Mouse (Mus musculus): ENCODE measurements around the gene Lpcat3.
"Not testable (repeated sequence)": the region's sequence is repeated elsewhere in the genome, so short reads cannot be mapped to it uniquely, and the experiment has no call there.

Lpcat3 gene

GRCm38 (mm10) chr6:124662477-124663423, at the start of gene Lpcat3:
Gene Lpcat3 (plus strand): TSS chr6:124663027.
- peak; percentile 100 for DNase-seq (ENCODE audit: low read depth, low spot score)

GRCm38 (mm10) chr6:124625612-124626011, 37.2 kb upstream of the Lpcat3 start:
- DNase-seq (ENCODE audit: low read depth, low spot score) = no peak

GRCm38 (mm10) chr6:124626184-124626583, 36.6 kb upstream of the Lpcat3 start:
- DNase-seq (ENCODE audit: low read depth, low spot score) = not testable (repeated sequence)

DNA sequence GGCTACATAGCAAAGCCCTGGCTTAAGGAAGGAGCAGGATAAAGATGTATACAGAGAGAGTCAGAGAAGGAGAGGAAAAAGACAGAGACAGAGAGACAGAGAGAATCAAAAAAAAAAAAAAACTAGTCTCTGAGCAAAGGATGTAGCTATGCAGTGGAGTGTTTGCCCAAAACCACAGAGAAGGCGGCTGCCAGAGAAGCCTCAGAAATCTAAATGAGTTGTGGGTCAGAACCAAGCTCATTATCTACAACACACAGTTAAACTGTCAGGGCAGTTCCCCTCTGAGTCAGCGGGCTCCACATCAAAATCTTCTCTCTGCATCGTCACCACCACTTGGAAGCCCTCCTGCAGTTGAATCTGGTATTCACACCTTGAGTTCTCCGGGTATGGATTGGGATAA, 32.1 kb upstream of the Lpcat3 start:
- DNase-seq (ENCODE audit: low read depth, low spot score) = no peak

- DNase-seq (ENCODE audit: low read depth, low spot score) = not testable (repeated sequence)
Measured at GRCm38 (mm10) chr6:124635985-124636384, 26.8 kb upstream of the Lpcat3 start, which contains the start of gene C1s2. Gene C1s2 (minus strand): TSS chr6:124636085.

- DNase-seq (ENCODE audit: low read depth, low spot score) = peak; percentile 30
Measured at GRCm38 (mm10) chr6:124636858-124637460, 25.9 kb upstream of the Lpcat3 start.

- peak; percentile 13 for DNase-seq (ENCODE audit: low read depth, low spot score)
Measured at GRCm38 (mm10) chr6:124640041-124640440, 22.8 kb upstream of the Lpcat3 start.

DNA sequence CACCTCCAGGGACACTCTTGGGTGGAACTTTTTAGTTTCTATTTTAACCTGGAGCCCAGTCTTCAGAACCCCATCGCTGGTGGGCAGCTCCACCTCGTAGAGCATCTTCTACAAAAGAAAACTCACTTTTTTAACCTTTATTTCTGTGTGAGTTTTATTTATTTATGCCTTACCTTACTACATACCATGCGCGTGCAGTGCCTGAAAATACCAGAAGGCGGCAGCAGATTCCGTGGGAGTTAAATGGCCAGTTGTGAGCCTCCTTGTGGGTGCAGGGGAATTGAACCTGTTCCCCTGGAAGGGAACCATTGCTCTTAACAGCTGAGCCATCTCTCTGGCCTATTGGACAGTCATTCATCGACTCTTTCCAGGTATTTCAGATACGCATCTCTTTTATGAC, 21.8 kb upstream of the Lpcat3 start:
- DNase-seq (ENCODE audit: low read depth, low spot score) = peak; percentile 81

- DNase-seq (ENCODE audit: low read depth, low spot score) = no peak
Measured at GRCm38 (mm10) chr6:124646394-124646793, 16.4 kb upstream of the Lpcat3 start.

- DNase-seq (ENCODE audit: low read depth, low spot score) = no peak
Measured at GRCm38 (mm10) chr6:124655893-124656292, 6.9 kb upstream of the Lpcat3 start.

GRCm38 (mm10) chr6:124658067-124658466, 4.8 kb upstream of the Lpcat3 start:
- DNase-seq (ENCODE audit: low read depth, low spot score) = no peak

GRCm38 (mm10) chr6:124661156-124661806, 1.5 kb upstream of the Lpcat3 start:
- peak; percentile 77 for DNase-seq (ENCODE audit: low read depth, low spot score)

DNA sequence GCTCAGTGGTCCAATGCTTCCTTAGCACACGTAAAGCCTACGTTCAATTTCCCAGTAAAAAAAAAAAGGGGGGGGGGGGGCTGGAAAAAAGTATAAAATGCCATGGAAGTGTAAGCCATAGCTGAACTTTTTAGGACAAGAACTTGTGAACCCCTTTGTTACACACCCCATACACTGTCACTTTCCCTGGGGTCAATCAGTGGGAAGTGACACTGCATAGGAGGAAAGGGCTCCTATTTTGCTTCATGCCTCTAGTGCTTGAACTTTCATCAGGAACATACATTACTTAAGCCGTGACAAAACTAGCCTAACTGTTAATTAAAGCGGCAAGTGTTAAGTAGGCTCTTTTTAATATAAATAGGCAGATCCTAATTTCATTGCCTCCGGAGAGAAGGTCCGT, 832 bp upstream of the Lpcat3 start:
- no peak for DNase-seq (ENCODE audit: low read depth, low spot score)

GRCm38 (mm10) chr6:124663424-124663795, 583 bp downstream of the Lpcat3 start:
- no peak for DNase-seq (ENCODE audit: low read depth, low spot score)

GRCm38 (mm10) chr6:124664256-124664655, 1.4 kb downstream of the Lpcat3 start:
- DNase-seq (ENCODE audit: low read depth, low spot score) = no peak

- no peak for DNase-seq (ENCODE audit: low read depth, low spot score)
Measured at GRCm38 (mm10) chr6:124665011-124665410, 2.2 kb downstream of the Lpcat3 start.

- DNase-seq (ENCODE audit: low read depth, low spot score) = no peak
Measured at GRCm38 (mm10) chr6:124669234-124669859, 6.5 kb downstream of the Lpcat3 start.

- DNase-seq (ENCODE audit: low read depth, low spot score) = no peak
Measured at GRCm38 (mm10) chr6:124670281-124670900, 7.6 kb downstream of the Lpcat3 start.

DNA sequence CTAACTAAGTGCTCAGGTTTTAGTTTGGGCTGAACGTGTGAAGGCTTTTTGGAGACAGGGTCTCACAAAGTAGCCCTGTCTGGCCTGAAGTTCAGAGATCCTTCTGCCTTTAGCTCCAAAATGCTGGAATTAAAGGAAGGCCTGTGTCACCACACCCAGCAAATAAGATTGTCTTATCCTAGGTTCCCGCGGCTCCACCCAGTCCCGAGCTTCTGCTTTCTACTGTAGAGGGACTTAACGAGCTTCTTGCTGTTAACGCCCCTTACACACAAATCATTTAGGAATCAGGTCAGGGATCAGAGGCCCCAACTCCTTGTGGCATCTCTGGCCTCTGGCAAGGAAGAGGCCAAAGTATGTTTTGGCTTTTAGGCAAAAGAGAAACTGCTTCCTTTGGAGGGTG, 9.3 kb downstream of the Lpcat3 start:
- DNase-seq (ENCODE audit: low read depth, low spot score) = no peak

GRCm38 (mm10) chr6:124673619-124674018, 10.8 kb downstream of the Lpcat3 start:
- DNase-seq (ENCODE audit: low read depth, low spot score) = no peak

DNA sequence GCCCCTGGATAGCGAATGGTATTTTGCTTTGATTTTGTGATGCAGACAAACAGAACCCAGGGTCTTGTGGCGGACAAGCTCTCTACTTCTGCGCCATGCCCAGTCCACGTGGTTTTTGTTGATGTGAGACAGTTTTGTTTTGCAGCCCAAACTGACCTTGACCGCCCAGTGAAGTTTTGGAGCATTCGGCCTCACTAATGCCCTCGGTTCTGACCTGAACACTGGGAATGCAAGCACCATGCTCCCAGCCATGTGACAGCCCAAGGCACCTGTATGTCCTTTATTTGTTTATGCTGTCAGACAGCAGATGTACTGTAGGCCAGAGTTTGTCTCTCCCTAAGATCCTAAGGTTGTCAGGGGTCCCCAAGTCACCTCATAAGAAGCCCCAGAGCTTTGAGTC, 11.8 kb downstream of the Lpcat3 start:
- no peak for DNase-seq (ENCODE audit: low read depth, low spot score)

Data from A20 (cell line).